Mouse (Mus musculus) bone marrow macrophage, adult 2 months (primary cell): ENCODE measurements around the gene D930007J09Rik.

Source experiments
- CTCF ChIP-seq: IDR thresholded peaks from 2 replicates; pipeline ENCODE4 v1.5.1; 2012; ENCODE audit warnings: low read depth, mild to moderate bottlenecking, low read length, moderate library complexity
- POLR2A ChIP-seq: IDR thresholded peaks from 2 replicates; pipeline ENCODE4 v1.6.1; 2012; ENCODE audit warnings: mild to moderate bottlenecking, low read depth, low read length, borderline replicate concordance

DNA sequence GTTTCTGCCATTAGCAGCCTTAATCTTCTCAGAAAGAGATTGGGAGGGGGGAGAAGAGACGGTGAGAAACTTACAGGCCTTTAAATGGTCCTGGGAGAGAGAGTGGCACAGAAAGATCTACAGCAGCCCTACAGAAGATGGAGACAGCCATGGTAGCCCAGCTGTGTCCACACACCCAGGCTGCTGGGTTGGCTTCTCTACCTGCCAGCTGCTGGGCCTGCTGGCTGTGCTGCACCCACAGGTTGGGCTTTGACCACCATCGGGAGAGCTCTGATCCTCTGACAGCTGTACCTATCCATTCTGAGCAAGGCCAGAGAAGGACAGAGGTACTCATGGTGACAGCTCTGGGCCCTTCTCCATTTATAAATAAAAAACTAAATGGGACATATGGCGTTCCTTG lies 23.8 kb downstream of the D930007J09Rik start:
- TF ChIP-seq CTCF (no peak), POLR2A (no peak)
